Comparison of ENCODE assay signal across 24 mouse cellular contexts in genomic region chr6:6212360-6213310, GRCm38 (mm10). TPM values are rescaled to one million over a fixed set of nuclear protein-coding genes. Genes with fewer than 3 reads are reported as not detected.
DNase-seq lines count a peak whose midpoint lies in the region; ATAC-seq and TF ChIP-seq lines count a peak whose summit lies in the region.
"Had no signal": no experiment of that assay in that cellular context is flagged by ENCODE, and none has a peak within 500 bp of the region (broad histone marks: within the 10 kb centered on the region; RNA-seq: fewer than 3 reads in every experiment).

No protein-coding gene starts in this region.

- no peak overlapping the region for H3K4me3 ChIP-seq in heart, embryonic 11.5 days (ENCODE audit: low read depth, low read length)
- H3K4me3 ChIP-seq in ES-Bruce4 (ENCODE audit: low read depth, low read length) = peak overlapping the region; percentile 38
- no peak overlapping the region for H3K4me3 ChIP-seq in heart, postnatal 0 days (ENCODE audit: low read depth, low read length)
- no peak overlapping the region for H3K4me3 ChIP-seq in midbrain, embryonic 15.5 days
- H3K4me3 ChIP-seq: embryonic facial prominence, embryonic 13.5 days; layer of hippocampus, adult 2 months; midbrain, embryonic 10.5 days; myocyte; neural tube, embryonic 15.5 days had no signal

- peak overlapping the region; percentile 8; the same call in 1 of the 2 replicates for H3K27ac ChIP-seq in heart, embryonic 11.5 days (ENCODE audit: low read depth, low read length)
- H3K27ac ChIP-seq in ES-Bruce4 (ENCODE audit: insufficient read depth, low read length) = peak overlapping the region; percentile 91
- H3K27ac ChIP-seq in heart, postnatal 0 days (ENCODE audit: low read depth) = peak overlapping the region; percentile 55
- no peak overlapping the region for H3K27ac ChIP-seq in midbrain, embryonic 15.5 days
- H3K27ac ChIP-seq: embryonic facial prominence, embryonic 13.5 days; kidney, postnatal 0 days; layer of hippocampus, adult 2 months; midbrain, embryonic 10.5 days; neural tube, embryonic 15.5 days had no signal

- H3K9me3 ChIP-seq in heart, embryonic 11.5 days (replicated peaks; ENCODE audit: control insufficient read depth, low read length) = no peaks in the 10 kb centered on the region
- no peaks in the 10 kb centered on the region for H3K9me3 ChIP-seq in ES-Bruce4 (replicated peaks; ENCODE audit: control insufficient read depth, insufficient read depth, low read length, poor library complexity, severe bottlenecking)
- H3K9me3 ChIP-seq in heart, postnatal 0 days (replicated peaks; ENCODE audit: control insufficient read depth, low read length) = no peaks in the 10 kb centered on the region
- no peaks in the 10 kb centered on the region for H3K9me3 ChIP-seq in midbrain, embryonic 15.5 days
- H3K9me3 ChIP-seq: embryonic facial prominence, embryonic 13.5 days; midbrain, embryonic 10.5 days; neural tube, embryonic 15.5 days had no signal

- no peaks in the 10 kb centered on the region for H3K27me3 ChIP-seq in heart, embryonic 11.5 days (ENCODE audit: control insufficient read depth, insufficient read depth, low read length)
- H3K27me3 ChIP-seq in ES-Bruce4 (ENCODE audit: control insufficient read depth, insufficient read depth, low read length, poor library complexity, severe bottlenecking) = no peaks in the 10 kb centered on the region
- no peaks in the 10 kb centered on the region for H3K27me3 ChIP-seq in heart, postnatal 0 days (ENCODE audit: control insufficient read depth, insufficient read depth, low read length)
- H3K27me3 ChIP-seq in midbrain, embryonic 15.5 days (replicated peaks) = no peaks in the 10 kb centered on the region
- H3K27me3 ChIP-seq: embryonic facial prominence, embryonic 13.5 days; neural tube, embryonic 15.5 days; Patski had no signal

- intact Hi-C loops in heart, postnatal 36 days (cut with DNase I) = no loop called here

- no peaks in the 10 kb centered on the region for H3K36me3 ChIP-seq in heart, embryonic 11.5 days (ENCODE audit: control insufficient read depth, insufficient read depth, low read length)
- peaks cover 2% of the 10 kb centered on the region; the same call in 1 of the 2 replicates for H3K36me3 ChIP-seq in ES-Bruce4 (ENCODE audit: control insufficient read depth, insufficient read depth, low read length, poor library complexity, severe bottlenecking)
- H3K36me3 ChIP-seq in heart, postnatal 0 days (replicated peaks; ENCODE audit: control insufficient read depth, insufficient read depth, low read length) = no peaks in the 10 kb centered on the region
- H3K36me3 ChIP-seq in midbrain, embryonic 15.5 days (replicated peaks) = no peaks in the 10 kb centered on the region
- H3K36me3 ChIP-seq: embryonic facial prominence, embryonic 13.5 days; neural tube, embryonic 15.5 days had no signal

- H3K9ac ChIP-seq in heart, embryonic 11.5 days (ENCODE audit: low read depth, low read length) = no peak overlapping the region
- H3K9ac ChIP-seq in ES-Bruce4 (ENCODE audit: low read depth, poor library complexity, severe bottlenecking) = peak overlapping the region; percentile 60
- no peak overlapping the region for H3K9ac ChIP-seq in heart, postnatal 0 days (replicated peaks; ENCODE audit: low read depth, low read length)
- no peak overlapping the region for H3K9ac ChIP-seq in midbrain, embryonic 15.5 days
- H3K9ac ChIP-seq: embryonic facial prominence, embryonic 13.5 days; forebrain, postnatal 0 days; neural tube, embryonic 15.5 days had no signal

- 65% methylated on average over 8 of the region's 8 CpGs for WGBS in heart, embryonic 11.5 days (ENCODE audit: insufficient replicate concordance)
- WGBS in heart, postnatal 0 days = 50% methylated on average over 8 of the region's 8 CpGs
- WGBS in midbrain, embryonic 15.5 days = 84% methylated on average over 8 of the region's 8 CpGs

- peak; percentile 91 for TF ChIP-seq EP300 in ES-Bruce4 (IDR thresholded peaks at IDR 0.05; ENCODE audit: insufficient read depth, low read depth, low read length)
- TF ChIP-seq EP300 in heart, postnatal 0 days (IDR thresholded peaks at IDR 0.05; ENCODE audit: low read depth) = no peak

- DNase-seq in heart, postnatal 36 days = no peak
- peak; percentile 95 for DNase-seq in R1 (ENCODE audit: low read depth, low spot score)
- DNase-seq in heart, postnatal 0 days (ENCODE audit: low spot score) = no peak
- no peak for DNase-seq in left cerebral cortex, adult 8-10 months (ENCODE audit: low spot score in 2 of 2)
- DNase-seq: adrenal gland, postnatal 14 days; cerebellum, adult 8-10 months; forebrain, postnatal 0 days; gastrocnemius, postnatal 10 days; kidney, adult 11 months; lung, postnatal 14 days; retina, postnatal 1 day; right cerebral cortex, postnatal 4 days; thymus, postnatal 14 days had no signal

- TF ChIP-seq POLR2A in ES-Bruce4 (IDR thresholded peaks at IDR 0.05; ENCODE audit: insufficient read depth, low read length) = no peak

- no peak for TF ChIP-seq CTCF in ES-Bruce4 (IDR thresholded peaks at IDR 0.05; ENCODE audit: low read depth, low read length)
- no peak for TF ChIP-seq CTCF in heart, postnatal 0 days (IDR thresholded peaks at IDR 0.05; ENCODE audit: low read depth)

- no peak for ATAC-seq in heart, embryonic 11.5 days (replicated peaks; ENCODE audit: insufficient number of reproducible peaks, low FRiP score, low TSS enrichment)
- ATAC-seq in heart, postnatal 0 days (ENCODE audit: insufficient read depth, low read depth) = no peak
- ATAC-seq in midbrain, embryonic 15.5 days (replicated peaks) = no peak
- ATAC-seq: forebrain, postnatal 0 days; hindbrain, embryonic 16.5 days; Patski had no signal

- 0 out of 2 replicates have a peak overlapping the region, but pooled peaks have one; percentile 20 for H3K4me2 ChIP-seq in heart, embryonic 11.5 days
- 0 out of 2 replicates have a peak overlapping the region, but pooled peaks have one; percentile 2 for H3K4me2 ChIP-seq in heart, postnatal 0 days (ENCODE audit: low read depth, low read length)
- no peak overlapping the region for H3K4me2 ChIP-seq in midbrain, embryonic 15.5 days
- H3K4me2 ChIP-seq: embryonic facial prominence, embryonic 13.5 days; neural tube, embryonic 15.5 days had no signal

- H3K4me1 ChIP-seq in heart, embryonic 11.5 days (ENCODE audit: control insufficient read depth, insufficient read depth, low read length) = peaks cover 38% of the 10 kb centered on the region
- H3K4me1 ChIP-seq in ES-Bruce4 (ENCODE audit: control insufficient read depth, insufficient read depth, low read length) = peaks cover 15% of the 10 kb centered on the region
- H3K4me1 ChIP-seq in heart, postnatal 0 days (ENCODE audit: control insufficient read depth, insufficient read depth) = peaks cover 62% of the 10 kb centered on the region
- peaks cover 11% of the 10 kb centered on the region for H3K4me1 ChIP-seq in midbrain, embryonic 15.5 days

RNA-seq across cellular contexts. Expression of gene Slc25a13, which starts 4.3 kb away (rescaled TPM):
- polyA plus RNA-seq in heart, embryonic 11.5 days (2014; fragmentation: Nextera tagmentation; extraction: Ambion mirVana) = 59.4 and 67.0 TPM in 2 replicates
- 100 to 1,000 TPM; 146 to 153 TPM for total RNA-seq in heart, postnatal 36 days (2021)
- polyA plus RNA-seq in ES-Bruce4 (2011; ENCODE audit: insufficient read depth, insufficient read length, low read depth, missing spikeins) = 89.0 and 89.8 TPM in 2 replicates
- total RNA-seq in heart, postnatal 0 days (2014; rRNA removed; ENCODE audit: low replicate concordance) = 79.7 and 83.1 TPM in 2 replicates
- polyA plus RNA-seq in heart, postnatal 0 days (2015; fragmentation: Nextera tagmentation; extraction: Ambion mirVana) = 54.1 and 59.6 TPM in 2 replicates
- 1 to 10 TPM; 3.6 to 6.6 (median 5.6) TPM for total RNA-seq in left cerebral cortex, adult 8-10 months (2022)
- polyA plus RNA-seq in midbrain, embryonic 15.5 days (2015; fragmentation: Nextera tagmentation; extraction: Ambion mirVana) = 3.8 and 4.0 TPM in 2 replicates

Comparison
In these comparisons a context has a peak if more than half of its experiments do, and no peak if none do; other contexts are left out.
1. RNA of gene Slc25a13, which starts 4.3 kb away (polyA plus RNA-seq): 89.0 to 89.8 TPM in ES-Bruce4, 54.1 to 59.6 TPM in heart, postnatal 0 days and 59.4 to 67.0 TPM in heart, embryonic 11.5 days; 3.8 to 4.0 TPM in midbrain, embryonic 15.5 days; every median in the first group is over 10 times any median in the second.